Mouse (Mus musculus) G1E (cell line): ENCODE data around the gene Nkrf. TPM values are rescaled to one million over a fixed set of nuclear protein-coding genes. Genes with fewer than 3 reads are reported as not detected.

Source experiments
- ATAC-seq: 2 replicates; pipeline ENCODE4 v1.8.0; 2016; ENCODE audit warnings: mild to moderate bottlenecking; ENCODE audit not compliant: insufficient number of reproducible peaks, poor library complexity, low FRiP score, severe bottlenecking; ENCODE audit errors: extremely low read depth
- DNase-seq: peaks from one replicate; pipeline ENCODE4 v3.0.0; 2012; ENCODE audit warnings: low spot score
- H3K27me3 ChIP-seq: 2 replicates; pipeline ENCODE4 v1.6.1; 2012; ENCODE audit warnings: mild to moderate bottlenecking, low read length, inconsistent platforms; ENCODE audit not compliant: insufficient read depth
- H3K36me3 ChIP-seq: replicated peaks from 2 replicates; pipeline ENCODE3; 2012; ENCODE audit warnings: mild to moderate bottlenecking, inconsistent platforms
- H3K4me1 ChIP-seq: 2 replicates; pipeline ENCODE4 v1.6.1; 2012; ENCODE audit warnings: low read depth, low read length, inconsistent platforms, mixed read lengths; ENCODE audit not compliant: insufficient read depth
- H3K4me3 ChIP-seq: 2 replicates; pipeline ENCODE4 v1.5.1; 2012; ENCODE audit warnings: low read depth, mild to moderate bottlenecking, inconsistent platforms, low read length, moderate library complexity, mixed read lengths
- H3K9me3 ChIP-seq: replicated peaks from 2 replicates; pipeline ENCODE4 v1.6.1; 2012; ENCODE audit warnings: inconsistent platforms
- CTCF ChIP-seq: IDR thresholded peaks from 2 replicates; pipeline ENCODE4 v1.5.1; 2012; ENCODE audit warnings: low read depth, low read length, inconsistent platforms, mixed read lengths
- GATA1 ChIP-seq: IDR thresholded peaks from 2 replicates; pipeline ENCODE4 v1.6.1; 2012; ENCODE audit warnings: borderline replicate concordance, low read length, inconsistent platforms, mixed read lengths
- GATA2 ChIP-seq: IDR thresholded peaks from 2 replicates; pipeline ENCODE4 v1.6.1; 2012; ENCODE audit warnings: low read depth, low read length, inconsistent platforms, borderline replicate concordance
- POLR2AphosphoS5 ChIP-seq: IDR thresholded peaks from 2 replicates; pipeline ENCODE4 v1.6.1; 2012; ENCODE audit warnings: low read depth, low read length, inconsistent platforms; ENCODE audit not compliant: insufficient replicate concordance
- TAL1 ChIP-seq: conservative IDR thresholded peaks from 2 replicates; pipeline ENCODE4 v1.6.1; 2012; ENCODE audit warnings: low read depth, low read length, inconsistent platforms, mixed read lengths
- polyA plus RNA-seq: library from polyadenylated mRNA; stranded (reverse); fragments of >175 nt; gene quantifications from 2 replicates; pipeline ENCODE4 v1.2.3, GENCODE M21; 2012
- total RNA-seq, 2 experiments: library from RNA; stranded (forward) in 1 of 2; stranded (reverse) in 1 of 2; fragments of 200-1000 nt in 1 of 2; fragments of >200 nt in 1 of 2; fragmentation: Nextera tagmentation in 1 of 2; gene quantifications; 2 replicates each; pipeline ENCODE4 v1.2.3; 2014 to 2017

Gene Nkrf
- total and polyA plus RNA-seq, 3 experiments: 1.5 to 20.2 (median 12.2) TPM

DNA sequence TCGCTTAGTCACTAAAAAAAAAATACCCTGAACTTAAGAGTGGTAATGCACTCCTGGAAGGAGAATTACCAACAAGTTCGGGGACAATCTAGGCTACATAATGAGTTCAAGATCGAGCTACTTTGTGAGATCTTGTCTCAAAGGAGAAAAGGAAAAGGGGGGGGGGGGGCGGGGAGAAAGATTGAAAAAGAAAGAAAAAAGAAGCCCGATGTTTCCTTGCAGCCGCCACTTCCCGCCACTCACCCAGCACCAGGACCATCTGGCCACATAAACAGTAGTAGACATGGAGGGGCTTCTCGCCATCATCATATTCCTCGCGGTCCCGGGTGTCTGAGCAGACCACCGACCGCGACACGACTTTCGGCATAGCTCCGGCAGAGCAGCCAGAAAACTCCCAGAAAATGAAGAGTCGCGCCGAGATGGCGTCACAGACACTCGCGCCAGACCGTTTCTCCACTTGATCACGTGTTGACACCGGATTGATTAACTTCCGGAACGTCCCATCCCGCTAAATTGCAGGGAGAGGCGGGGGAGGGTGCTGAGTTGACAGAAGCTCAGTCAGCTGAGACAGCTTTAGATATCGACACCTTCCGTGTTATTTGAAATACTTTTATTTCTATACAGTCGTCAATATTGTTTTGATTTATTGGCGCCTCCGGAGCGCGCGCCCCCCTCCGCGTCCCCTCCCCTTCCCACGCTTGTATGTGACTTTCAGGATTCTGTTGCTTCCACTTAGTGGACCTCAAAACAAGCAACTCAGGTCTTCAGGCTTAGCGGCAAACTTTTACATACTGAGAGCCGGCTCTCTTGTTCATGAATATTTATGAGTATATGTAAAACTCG, 38.7 kb downstream of the Nkrf start:
- peak; percentile 79 for ATAC-seq

DNA sequence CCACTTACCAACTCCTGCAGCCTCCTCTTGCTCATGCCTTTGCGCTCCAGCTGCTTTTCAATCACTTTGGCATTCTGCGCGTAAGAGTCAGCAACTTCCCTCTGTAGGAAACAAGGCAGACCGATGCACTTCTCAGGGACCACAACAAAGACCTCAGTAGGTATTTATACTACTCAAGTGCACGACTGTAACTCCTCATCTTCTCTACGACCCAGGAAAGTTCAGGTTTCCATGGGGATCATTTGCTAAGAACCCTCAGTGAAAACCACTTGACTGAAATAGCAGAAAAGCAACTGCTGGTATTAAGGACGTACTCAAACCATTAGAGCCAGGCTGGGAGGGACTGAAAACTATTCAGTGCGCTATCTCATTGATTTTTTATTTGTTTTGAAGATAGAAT, 50.1 kb downstream of the Nkrf start:
- ATAC-seq: no peak
- Histone ChIP-seq H3K36me3 (peaks cover 53% of the 10 kb centered on the region), H3K9me3 (no peaks in the 10 kb centered on the region), H3K4me3 (no peak overlapping the region), H3K4me1 (no peaks in the 10 kb centered on the region), H3K27me3 (no peaks in the 10 kb centered on the region)
- TF ChIP-seq TAL1: no peak
- TF ChIP-seq GATA1: no peak
- TF ChIP-seq GATA2: no peak
- TF ChIP-seq CTCF: no peak
- no peak for TF ChIP-seq POLR2AphosphoS5
- no peak for DNase-seq

More for the DNA sequence above, 38.7 kb downstream of the Nkrf start:
- Histone ChIP-seq H3K27me3 (no peaks in the 10 kb centered on the region), H3K36me3 (peaks cover 19% of the 10 kb centered on the region), H3K9me3 (no peaks in the 10 kb centered on the region), H3K4me1 (peaks cover 6% of the 10 kb centered on the region), H3K4me3 (peak overlapping the region; percentile 70)
- peak; percentile 36 for DNase-seq
- no peak for TF ChIP-seq GATA1
- no peak for TF ChIP-seq POLR2AphosphoS5
- TF ChIP-seq GATA2: no peak
- no peak for TF ChIP-seq TAL1
- no peak for TF ChIP-seq CTCF

DNA sequence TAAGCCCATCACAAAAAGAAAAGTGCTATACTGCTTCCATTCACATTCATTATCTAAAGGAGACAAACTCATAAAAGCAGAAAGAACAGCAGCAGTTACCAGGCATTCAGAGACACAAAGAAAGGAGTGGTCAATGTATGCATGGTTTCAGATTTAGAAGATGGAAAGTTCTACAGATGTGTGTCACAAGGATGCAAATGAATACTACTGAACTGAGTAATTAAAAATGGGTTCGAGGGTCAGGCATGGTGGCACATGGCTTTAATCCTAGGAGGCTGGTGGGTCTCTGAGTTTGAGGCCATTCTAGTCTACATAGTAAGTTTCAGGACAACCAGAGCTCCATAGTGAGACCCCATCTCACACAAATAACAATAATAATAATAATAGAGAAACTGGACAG, 55.5 kb downstream of the Nkrf start:
- H3K27me3 ChIP-seq: no peaks in the 10 kb centered on the region
- H3K4me3 ChIP-seq: no peak overlapping the region
- H3K9me3 ChIP-seq: no peaks in the 10 kb centered on the region
- DNase-seq (no peak), ATAC-seq (no peak)
- H3K36me3 ChIP-seq: peaks cover 37% of the 10 kb centered on the region
- H3K4me1 ChIP-seq: no peaks in the 10 kb centered on the region
- TF ChIP-seq GATA2 (no peak), POLR2AphosphoS5 (no peak), CTCF (no peak), TAL1 (no peak), GATA1 (no peak)

DNA sequence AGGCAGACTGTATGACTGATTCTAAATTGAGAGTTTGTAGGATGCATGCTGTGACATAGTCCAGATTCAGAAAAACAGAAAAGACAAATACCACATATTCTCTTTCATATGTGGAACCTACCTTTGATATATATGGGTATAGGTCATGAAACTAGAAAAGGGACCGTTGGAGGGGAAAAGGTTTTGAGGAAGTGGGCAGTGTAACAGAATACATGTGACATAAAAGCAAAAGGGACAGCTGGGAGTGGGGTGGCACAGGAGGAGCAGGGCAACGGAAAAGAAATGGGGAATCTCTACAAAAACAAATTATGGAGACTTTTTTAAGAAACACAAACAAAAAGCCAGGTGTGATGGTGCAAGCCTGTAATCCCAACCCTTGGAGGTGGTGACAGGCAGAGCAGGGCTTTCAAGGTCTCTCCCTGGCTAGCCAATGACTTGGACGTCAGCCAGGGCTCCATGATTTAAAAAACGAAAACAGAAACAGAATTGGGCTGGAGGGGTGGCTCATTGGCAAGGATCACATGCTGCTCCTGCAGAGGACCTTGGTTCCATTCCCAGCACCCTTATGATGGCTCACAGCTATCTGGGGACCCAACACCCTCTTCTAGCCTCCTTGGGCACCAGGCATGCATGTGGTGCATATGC, 59.2 kb downstream of the Nkrf start:
- ATAC-seq (no peak), DNase-seq (no peak)
- no peaks in the 10 kb centered on the region for H3K27me3 ChIP-seq
- TF ChIP-seq POLR2AphosphoS5: no peak
- no peak for TF ChIP-seq GATA1
- no peak for TF ChIP-seq CTCF
- TF ChIP-seq GATA2: no peak
- TF ChIP-seq TAL1: no peak
- H3K36me3 ChIP-seq: peaks cover 55% of the 10 kb centered on the region
- no peaks in the 10 kb centered on the region for H3K9me3 ChIP-seq
- H3K4me1 ChIP-seq: no peaks in the 10 kb centered on the region
- H3K4me3 ChIP-seq: no peak overlapping the region

DNA sequence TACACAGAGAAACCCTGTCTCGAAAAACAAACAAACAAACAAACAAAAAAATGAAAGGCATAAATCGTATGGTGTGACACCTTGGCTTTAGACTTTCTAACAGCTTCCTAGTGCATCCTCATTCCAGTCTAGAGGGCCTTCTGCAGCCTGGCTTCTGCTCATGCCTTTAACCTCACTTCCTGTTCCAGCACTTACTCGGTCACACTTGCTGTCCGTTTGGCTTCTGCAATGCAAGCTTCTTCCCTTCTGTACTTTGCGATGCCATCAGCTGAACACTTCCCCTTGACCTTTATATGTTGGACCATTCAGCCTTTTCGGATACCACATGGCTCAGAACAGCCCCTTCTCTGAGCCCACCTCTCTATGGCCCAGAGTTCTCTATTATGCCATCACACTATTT, 61.0 kb downstream of the Nkrf start:
- H3K27me3 ChIP-seq: no peaks in the 10 kb centered on the region
- H3K36me3 ChIP-seq: peaks cover 46% of the 10 kb centered on the region
- H3K4me1 ChIP-seq: peaks cover 6% of the 10 kb centered on the region; the same call in 1 of the 2 replicates
- ATAC-seq: no peak
- H3K9me3 ChIP-seq: no peaks in the 10 kb centered on the region
- H3K4me3 ChIP-seq: no peak overlapping the region
- TF ChIP-seq POLR2AphosphoS5 (no peak), TAL1 (no peak), GATA2 (no peak), CTCF (no peak), GATA1 (no peak)
- DNase-seq: no peak

DNA sequence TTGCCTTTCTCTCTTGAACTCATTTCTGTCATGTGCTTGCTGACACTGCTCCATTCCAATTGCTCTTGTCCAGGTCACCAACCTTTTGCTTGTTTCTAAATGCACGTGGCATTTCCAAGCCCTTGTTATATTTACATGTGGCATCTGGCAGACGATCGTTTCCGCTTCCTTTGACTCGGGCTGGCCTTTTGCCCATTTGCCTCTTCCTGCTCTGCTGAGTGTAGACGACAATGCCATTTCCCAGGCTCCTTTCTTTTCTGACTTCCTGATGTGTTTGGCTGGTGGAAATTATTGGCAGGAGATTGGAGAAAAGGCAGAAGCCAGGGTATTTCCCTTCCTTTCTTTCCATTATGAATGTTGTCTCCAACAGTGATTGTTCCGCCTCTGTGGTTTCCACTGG, 63.3 kb downstream of the Nkrf start:
- TF ChIP-seq GATA2 (no peak), TAL1 (no peak), GATA1 (no peak), POLR2AphosphoS5 (no peak), CTCF (no peak)
- H3K4me1 ChIP-seq: peaks cover 6% of the 10 kb centered on the region; the same call in 1 of the 2 replicates
- peaks cover 41% of the 10 kb centered on the region for H3K36me3 ChIP-seq
- H3K4me3 ChIP-seq: no peak overlapping the region
- H3K9me3 ChIP-seq: no peaks in the 10 kb centered on the region
- DNase-seq (no peak), ATAC-seq (no peak)
- H3K27me3 ChIP-seq: no peaks in the 10 kb centered on the region

Other genes starting within 250 kb of the Nkrf start
- gene Slc25a43, start 159.2 kb downstream of the Nkrf start, total RNA-seq (2014; fragmentation: Nextera tagmentation): 0.75 TPM in 1 of 2 replicates, not detected in the other
- not detected in 2 replicates for gene Slc25a43, start 159.2 kb downstream of the Nkrf start, total RNA-seq (2017)
- 0.06 TPM in 1 of 2 replicates, not detected in the other for gene Slc25a43, start 159.2 kb downstream of the Nkrf start, polyA plus RNA-seq
- 364 and 370 TPM in 2 replicates for gene Slc25a5, start 107.2 kb downstream of the Nkrf start, total RNA-seq (2014; fragmentation: Nextera tagmentation)
- gene Slc25a5, start 107.2 kb downstream of the Nkrf start, total RNA-seq (2017): 745 and 825 TPM in 2 replicates
- 30.0 and 36.2 TPM in 2 replicates for gene Slc25a5, start 107.2 kb downstream of the Nkrf start, polyA plus RNA-seq
- 53.4 and 58.1 TPM in 2 replicates for gene Ube2a, start 29.0 kb downstream of the Nkrf start, total RNA-seq (2014; fragmentation: Nextera tagmentation)
- 16.0 and 16.4 TPM in 2 replicates for gene Ube2a, start 29.0 kb downstream of the Nkrf start, total RNA-seq (2017)
- 108 and 126 TPM in 2 replicates for gene Ube2a, start 29.0 kb downstream of the Nkrf start, polyA plus RNA-seq
- gene C330007P06Rik, start 28.8 kb downstream of the Nkrf start, total RNA-seq (2014; fragmentation: Nextera tagmentation): 33.8 and 36.3 TPM in 2 replicates
- gene C330007P06Rik, start 28.8 kb downstream of the Nkrf start, total RNA-seq (2017): 77.7 and 83.2 TPM in 2 replicates
- gene C330007P06Rik, start 28.8 kb downstream of the Nkrf start, polyA plus RNA-seq: 1.6 and 2.1 TPM in 2 replicates
- gene Sept6, start 88.9 kb upstream of the Nkrf start, total RNA-seq (2014; fragmentation: Nextera tagmentation): 52.4 and 58.8 TPM in 2 replicates
- 14.2 and 16.0 TPM in 2 replicates for gene Sept6, start 88.9 kb upstream of the Nkrf start, total RNA-seq (2017)
- 4.2 and 10.7 TPM in 2 replicates for gene Sept6, start 88.9 kb upstream of the Nkrf start, polyA plus RNA-seq
- not detected in 2 replicates for gene Sowahd, start 145.9 kb upstream of the Nkrf start, total RNA-seq (2014; fragmentation: Nextera tagmentation)
- gene Sowahd, start 145.9 kb upstream of the Nkrf start, total RNA-seq (2017): 0.05 TPM in 1 of 2 replicates, not detected in the other
- gene Sowahd, start 145.9 kb upstream of the Nkrf start, polyA plus RNA-seq: not detected in 2 replicates
- gene Rpl39, start 182.5 kb upstream of the Nkrf start, total RNA-seq (2014; fragmentation: Nextera tagmentation): 335 and 381 TPM in 2 replicates
- 3,274 and 3,292 TPM in 2 replicates for gene Rpl39, start 182.5 kb upstream of the Nkrf start, total RNA-seq (2017)
- 408 and 436 TPM in 2 replicates for gene Rpl39, start 182.5 kb upstream of the Nkrf start, polyA plus RNA-seq
- 78.1 and 90.1 TPM in 2 replicates for gene Upf3b, start 207.4 kb upstream of the Nkrf start, total RNA-seq (2014; fragmentation: Nextera tagmentation)
- 30.5 and 43.4 TPM in 2 replicates for gene Upf3b, start 207.4 kb upstream of the Nkrf start, total RNA-seq (2017)
- gene Upf3b, start 207.4 kb upstream of the Nkrf start, polyA plus RNA-seq: 5.2 and 13.3 TPM in 2 replicates
- gene Nkap, start 223.9 kb upstream of the Nkrf start, total RNA-seq (2014; fragmentation: Nextera tagmentation): 48.7 and 52.5 TPM in 2 replicates
- 27.5 and 38.5 TPM in 2 replicates for gene Nkap, start 223.9 kb upstream of the Nkrf start, total RNA-seq (2017)
- gene Nkap, start 223.9 kb upstream of the Nkrf start, polyA plus RNA-seq: 10.3 and 10.7 TPM in 2 replicates